Mouse (Mus musculus): ENCODE measurements around the gene Gm17949. TPM values are rescaled to one million over a fixed set of nuclear protein-coding genes. Genes with fewer than 3 reads are reported as not detected.

Gene Gm17949
- polyA plus RNA-seq, 1 experiment from 2014 or later, result not detected

GRCm38 (mm10) chr17:56988921-56989430 is 22.3 kb upstream of the Gm17949 start:
- H3K27ac ChIP-seq (ENCODE audit: low read depth, low read length), result no peak overlapping the region
- no peaks in the 10 kb centered on the region for H3K4me1 ChIP-seq (ENCODE audit: control insufficient read depth, insufficient read depth, low read length)
- H3K4me3 ChIP-seq (ENCODE audit: low read depth, low read length), result no peak overlapping the region
- ATAC-seq (ENCODE audit: insufficient read depth, low FRiP score, low TSS enrichment), result no peak
- WGBS, result 75% methylated on average over 7 of the region's 7 CpGs
- H3K4me2 ChIP-seq (ENCODE audit: low read depth), result peak overlapping the region; percentile 66; the same call in 1 of the 2 replicates
- no peak for DNase-seq (ENCODE audit: low spot score)
- no peaks in the 10 kb centered on the region for H3K27me3 ChIP-seq (ENCODE audit: control insufficient read depth, insufficient read depth, low read length)
- peaks cover 11% of the 10 kb centered on the region for H3K36me3 ChIP-seq (ENCODE audit: control insufficient read depth, insufficient read depth, low read length)
- H3K9me3 ChIP-seq (ENCODE audit: control insufficient read depth, low read length), result no peaks in the 10 kb centered on the region
- H3K9ac ChIP-seq (ENCODE audit: low read length), result no peak overlapping the region; the same call in 1 of the 2 replicates

DNA sequence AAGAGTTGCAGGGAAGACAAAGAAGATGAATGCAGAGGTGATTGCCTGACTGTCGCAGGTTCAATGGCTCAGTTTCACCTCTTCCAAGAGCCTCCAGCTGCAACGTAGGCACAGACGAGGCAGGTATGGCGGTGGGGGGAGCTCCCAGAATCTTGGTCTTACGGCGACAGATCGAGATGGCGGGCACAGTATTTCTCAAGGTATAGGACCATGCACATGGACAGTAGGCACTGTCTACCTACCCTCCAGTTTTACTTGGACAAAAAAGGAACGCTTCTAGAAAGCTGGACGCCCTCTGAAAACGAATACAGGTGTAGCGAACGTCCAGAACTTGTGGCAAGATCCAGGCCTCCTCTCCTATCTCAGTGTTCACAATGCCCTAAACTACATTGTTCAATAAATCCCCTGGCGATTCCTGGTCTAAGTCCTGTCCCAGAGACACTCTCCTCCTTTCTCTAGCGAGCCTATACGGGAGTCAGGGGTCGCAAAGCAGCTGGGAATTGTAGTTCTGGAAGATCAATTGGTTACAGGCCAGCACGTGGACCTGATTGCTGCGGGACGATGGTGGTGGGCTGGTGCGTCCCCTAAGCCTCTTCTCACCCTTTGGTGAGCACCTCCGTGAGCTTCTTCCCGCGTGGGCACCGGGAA is 21.7 kb upstream of the Gm17949 start:
- Histone ChIP-seq H3K9ac (ENCODE audit: low read length) (peak overlapping the region; percentile 76), H3K9me3 (ENCODE audit: control insufficient read depth, low read length) (no peaks in the 10 kb centered on the region), H3K36me3 (ENCODE audit: control insufficient read depth, insufficient read depth, low read length) (peaks cover 13% of the 10 kb centered on the region), H3K4me2 (ENCODE audit: low read depth) (peak overlapping the region; percentile 66), H3K4me3 (ENCODE audit: low read depth, low read length) (peak overlapping the region; percentile 75), H3K27me3 (ENCODE audit: control insufficient read depth, insufficient read depth, low read length) (no peaks in the 10 kb centered on the region), H3K4me1 (ENCODE audit: control insufficient read depth, insufficient read depth, low read length) (no peaks in the 10 kb centered on the region), H3K27ac (ENCODE audit: low read depth, low read length) (peak overlapping the region; percentile 61; the same call in 1 of the 2 replicates)
- 3% methylated on average over 25 of the region's 25 CpGs for WGBS
- ATAC-seq (ENCODE audit: insufficient read depth, low FRiP score, low TSS enrichment) (peak; percentile 90), DNase-seq (ENCODE audit: low spot score) (no peak)

- H3K27me3 ChIP-seq (ENCODE audit: control insufficient read depth, insufficient read depth, low read length), result no peaks in the 10 kb centered on the region
- H3K9ac ChIP-seq (ENCODE audit: low read length), result peak within 1 kb of the TSS; percentile 76
- H3K36me3 ChIP-seq (ENCODE audit: control insufficient read depth, insufficient read depth, low read length), result peaks cover 16% of the 10 kb centered on the region
- peak within 1 kb of the TSS; percentile 61; the same call in 1 of the 2 replicates for H3K27ac ChIP-seq (ENCODE audit: low read depth, low read length)
- H3K9me3 ChIP-seq (ENCODE audit: control insufficient read depth, low read length), result no peaks in the 10 kb centered on the region
- under 1% methylated on average over 52 of the region's 52 CpGs for whole genome bisulfite sequencing
- peak within 1 kb of the TSS; percentile 66 for H3K4me2 ChIP-seq (ENCODE audit: low read depth)
- DNase-seq (ENCODE audit: low spot score) (peak; percentile 94), ATAC-seq (ENCODE audit: insufficient read depth, low FRiP score, low TSS enrichment) (peak; percentile 95)
- no peaks in the 10 kb centered on the region for H3K4me1 ChIP-seq (ENCODE audit: control insufficient read depth, insufficient read depth, low read length)
- peak within 1 kb of the TSS; percentile 75 for H3K4me3 ChIP-seq (ENCODE audit: low read depth, low read length)
Observed at GRCm38 (mm10) chr17:56990115-56990746, 21.0 kb upstream of the Gm17949 start, which contains the start of gene Clpp. Gene Clpp (plus strand): TSS chr17:56990305.

GRCm38 (mm10) chr17:56990966-56991365 is 20.3 kb upstream of the Gm17949 start:
- Histone ChIP-seq H3K9ac (ENCODE audit: low read length) (no peak overlapping the region; the same call in 1 of the 2 replicates), H3K36me3 (ENCODE audit: control insufficient read depth, insufficient read depth, low read length) (peaks cover 21% of the 10 kb centered on the region), H3K4me1 (ENCODE audit: control insufficient read depth, insufficient read depth, low read length) (no peaks in the 10 kb centered on the region), H3K4me3 (ENCODE audit: low read depth, low read length) (peak overlapping the region; percentile 75), H3K27me3 (ENCODE audit: control insufficient read depth, insufficient read depth, low read length) (no peaks in the 10 kb centered on the region), H3K27ac (ENCODE audit: low read depth, low read length) (no peak overlapping the region), H3K9me3 (ENCODE audit: control insufficient read depth, low read length) (no peaks in the 10 kb centered on the region), H3K4me2 (ENCODE audit: low read depth) (peak overlapping the region; percentile 66)
- WGBS, result 63% methylated on average over 2 of the region's 2 CpGs
- DNase-seq (ENCODE audit: low spot score), result no peak
- ATAC-seq (ENCODE audit: insufficient read depth, low FRiP score, low TSS enrichment), result no peak

GRCm38 (mm10) chr17:56995046-56995445 is 16.2 kb upstream of the Gm17949 start:
- 91% methylated on average over 8 of the region's 8 CpGs for WGBS
- DNase-seq (ENCODE audit: low spot score), result no peak
- H3K4me3 ChIP-seq (ENCODE audit: low read depth, low read length), result no peak overlapping the region
- no peaks in the 10 kb centered on the region for H3K9me3 ChIP-seq (ENCODE audit: control insufficient read depth, low read length)
- ATAC-seq (ENCODE audit: insufficient read depth, low FRiP score, low TSS enrichment), result no peak
- H3K4me1 ChIP-seq (ENCODE audit: control insufficient read depth, insufficient read depth, low read length), result peaks cover 4% of the 10 kb centered on the region
- H3K27ac ChIP-seq (ENCODE audit: low read depth, low read length), result no peak overlapping the region
- H3K4me2 ChIP-seq (ENCODE audit: low read depth), result no peak overlapping the region
- H3K27me3 ChIP-seq (ENCODE audit: control insufficient read depth, insufficient read depth, low read length), result no peaks in the 10 kb centered on the region
- peaks cover 25% of the 10 kb centered on the region for H3K36me3 ChIP-seq (ENCODE audit: control insufficient read depth, insufficient read depth, low read length)
- H3K9ac ChIP-seq (ENCODE audit: low read length), result no peak overlapping the region

GRCm38 (mm10) chr17:56996506-56996905 is 14.8 kb upstream of the Gm17949 start:
- no peak overlapping the region for H3K4me2 ChIP-seq (ENCODE audit: low read depth)

GRCm38 (mm10) chr17:56997029-56997667 is 14.1 kb upstream of the Gm17949 start, which contains the start of gene Alkbh7:
Gene Alkbh7 (plus strand): TSS chr17:56997339.
- H3K9me3 ChIP-seq (ENCODE audit: control insufficient read depth, low read length), result no peaks in the 10 kb centered on the region
- DNase-seq (ENCODE audit: low spot score) (peak; percentile 93), ATAC-seq (ENCODE audit: insufficient read depth, low FRiP score, low TSS enrichment) (peak; percentile 99)
- WGBS, result 0% methylated on average over 38 of the region's 38 CpGs
- peaks cover 25% of the 10 kb centered on the region for H3K36me3 ChIP-seq (ENCODE audit: control insufficient read depth, insufficient read depth, low read length)
- no peak within 1 kb of the TSS for H3K27ac ChIP-seq (ENCODE audit: low read depth, low read length)
- H3K4me1 ChIP-seq (ENCODE audit: control insufficient read depth, insufficient read depth, low read length), result peaks cover 4% of the 10 kb centered on the region
- H3K4me2 ChIP-seq (ENCODE audit: low read depth), result peak within 1 kb of the TSS; percentile 38
- H3K4me3 ChIP-seq (ENCODE audit: low read depth, low read length), result peak within 1 kb of the TSS; percentile 79
- H3K9ac ChIP-seq (ENCODE audit: low read length), result peak within 1 kb of the TSS; percentile 60
- H3K27me3 ChIP-seq (ENCODE audit: control insufficient read depth, insufficient read depth, low read length), result no peaks in the 10 kb centered on the region

More at GRCm38 (mm10) chr17:56996506-56996905, 14.8 kb upstream of the Gm17949 start:
- ATAC-seq (ENCODE audit: insufficient read depth, low FRiP score, low TSS enrichment) (peak; percentile 0; the same call in 1 of the 2 replicates), DNase-seq (ENCODE audit: low spot score) (no peak)
- no peaks in the 10 kb centered on the region for H3K9me3 ChIP-seq (ENCODE audit: control insufficient read depth, low read length)
- H3K9ac ChIP-seq (ENCODE audit: low read length), result no peak overlapping the region
- 72% methylated on average over 2 of the region's 2 CpGs for WGBS
- no peak overlapping the region for H3K27ac ChIP-seq (ENCODE audit: low read depth, low read length)
- H3K36me3 ChIP-seq (ENCODE audit: control insufficient read depth, insufficient read depth, low read length), result peaks cover 25% of the 10 kb centered on the region
- H3K27me3 ChIP-seq (ENCODE audit: control insufficient read depth, insufficient read depth, low read length), result no peaks in the 10 kb centered on the region
- no peak overlapping the region for H3K4me3 ChIP-seq (ENCODE audit: low read depth, low read length)
- peaks cover 4% of the 10 kb centered on the region for H3K4me1 ChIP-seq (ENCODE audit: control insufficient read depth, insufficient read depth, low read length)

DNA sequence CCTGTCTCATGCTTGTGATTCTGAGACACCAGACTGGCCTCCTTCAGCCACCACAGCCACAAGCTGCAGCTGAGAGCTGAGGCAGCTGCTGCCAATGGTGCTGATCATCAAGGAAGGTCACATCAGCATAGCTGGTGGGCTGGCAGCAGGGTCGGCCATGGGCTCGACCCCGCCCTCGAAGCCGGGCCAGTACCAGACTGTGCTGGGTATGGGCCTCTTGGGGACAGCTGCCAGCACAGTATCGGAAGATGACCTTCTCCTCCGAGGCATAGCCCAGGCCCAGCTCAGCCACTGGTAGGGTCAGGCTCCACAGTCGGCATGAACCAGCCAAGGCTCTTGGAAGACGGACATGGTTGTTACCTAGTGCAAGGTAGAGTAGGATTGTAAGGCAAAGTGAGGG is 11.9 kb upstream of the Gm17949 start:
- Histone ChIP-seq H3K27me3 (ENCODE audit: control insufficient read depth, insufficient read depth, low read length) (no peaks in the 10 kb centered on the region), H3K4me1 (ENCODE audit: control insufficient read depth, insufficient read depth, low read length) (peaks cover 4% of the 10 kb centered on the region), H3K36me3 (ENCODE audit: control insufficient read depth, insufficient read depth, low read length) (peaks cover 17% of the 10 kb centered on the region), H3K4me2 (ENCODE audit: low read depth) (no peak overlapping the region), H3K27ac (ENCODE audit: low read depth, low read length) (no peak overlapping the region), H3K4me3 (ENCODE audit: low read depth, low read length) (no peak overlapping the region), H3K9ac (ENCODE audit: low read length) (no peak overlapping the region), H3K9me3 (ENCODE audit: control insufficient read depth, low read length) (no peaks in the 10 kb centered on the region)
- WGBS, result 91% methylated on average over 9 of the region's 9 CpGs
- DNase-seq (ENCODE audit: low spot score), result no peak
- no peak for ATAC-seq (ENCODE audit: insufficient read depth, low FRiP score, low TSS enrichment)

All from neural tube, embryonic 11.5 days (tissue).